Mouse (Mus musculus) erythroblast, adult 5-6 weeks (primary cell): ENCODE measurements around the gene Gm17364. TPM values are rescaled to one million over a fixed set of nuclear protein-coding genes. Genes with fewer than 3 reads are reported as not detected.
"Not testable (repeated sequence)": the region's sequence is repeated elsewhere in the genome, so short reads cannot be mapped to it uniquely, and the experiment has no call there.

Experiments
- ATAC-seq: replicated peaks from 2 replicates; pipeline ENCODE4 v1.8.0; 2016; ENCODE audit warnings: moderate number of reproducible peaks, mild to moderate bottlenecking, moderate TSS enrichment, inconsistent platforms; ENCODE audit not compliant: poor library complexity, low FRiP score, severe bottlenecking
- total RNA-seq, 2 experiments: library from RNA; stranded (forward) in 1 of 2; stranded (reverse) in 1 of 2; fragments of 150-400 nt in 1 of 2; fragments of 200-764, 138-1000 nt in 1 of 2; gene quantifications; 2 replicates each; pipeline versions ENCODE4 v1.2.3 to v1.2.4; 2015 to 2017; ENCODE audit warnings: low replicate concordance in 2 of 2

Gm17364 gene
- total RNA-seq (2015; ENCODE audit: low replicate concordance) (not detected in 2 replicates), total RNA-seq (2017; ENCODE audit: low replicate concordance) (not detected in 2 replicates)

GRCm38 (mm10) chr13:41273927-41274650, at the start of gene Gm17364:
Gm17364 (minus strand) TSS chr13:41273977.
- no peak for ATAC-seq

GRCm38 (mm10) chr13:41321433-41321832, 47.7 kb upstream of the Gm17364 start:
- ATAC-seq, result no peak

GRCm38 (mm10) chr13:41320749-41321148, 47.0 kb upstream of the Gm17364 start:
- no peak for ATAC-seq

GRCm38 (mm10) chr13:41302716-41303115, 28.9 kb upstream of the Gm17364 start:
- no peak for ATAC-seq

DNA sequence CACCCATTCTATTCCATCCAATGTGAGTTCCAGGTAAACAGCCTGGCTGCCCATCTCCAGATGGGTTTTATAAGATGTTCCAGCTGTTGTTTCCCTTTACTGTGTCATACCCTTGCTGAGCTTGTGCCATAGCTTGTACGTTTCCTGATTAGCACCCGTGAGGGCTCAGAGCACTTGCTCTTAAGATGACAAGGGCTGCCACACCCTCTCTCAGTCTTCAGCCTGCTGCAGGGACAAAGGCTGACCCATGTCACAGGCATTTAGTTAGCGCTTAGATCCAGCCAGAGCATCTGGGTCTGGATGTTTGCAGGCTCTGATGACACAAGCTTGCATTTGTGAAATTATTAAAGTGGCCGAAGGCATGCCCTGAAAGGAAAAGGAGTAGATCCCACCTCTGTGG, 26.3 kb upstream of the Gm17364 start:
- no peak for ATAC-seq

- ATAC-seq, result no peak
Measured at GRCm38 (mm10) chr13:41298996-41299395, 25.2 kb upstream of the Gm17364 start.

GRCm38 (mm10) chr13:41298533-41298932, 24.8 kb upstream of the Gm17364 start:
- ATAC-seq, result no peak

DNA sequence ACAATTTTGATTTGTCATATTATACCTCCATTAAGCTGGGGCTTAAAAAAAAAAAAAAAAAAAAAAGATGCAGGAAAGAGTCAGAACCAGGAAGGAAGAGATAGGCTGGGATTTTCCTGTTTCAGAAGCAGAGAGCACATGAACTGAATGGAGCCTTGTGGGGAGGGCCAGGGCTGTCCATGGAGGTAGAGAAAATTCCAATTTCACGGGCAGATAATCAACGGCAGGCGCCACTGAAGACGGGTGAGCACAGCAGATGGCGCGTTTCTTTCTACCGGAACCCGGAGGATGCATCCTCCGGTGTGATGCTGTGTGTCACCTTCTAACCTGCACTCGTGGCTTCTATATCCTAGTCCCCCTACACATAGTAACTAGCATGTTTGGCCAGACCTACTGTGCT, 22.6 kb upstream of the Gm17364 start:
- ATAC-seq, result no peak

DNA sequence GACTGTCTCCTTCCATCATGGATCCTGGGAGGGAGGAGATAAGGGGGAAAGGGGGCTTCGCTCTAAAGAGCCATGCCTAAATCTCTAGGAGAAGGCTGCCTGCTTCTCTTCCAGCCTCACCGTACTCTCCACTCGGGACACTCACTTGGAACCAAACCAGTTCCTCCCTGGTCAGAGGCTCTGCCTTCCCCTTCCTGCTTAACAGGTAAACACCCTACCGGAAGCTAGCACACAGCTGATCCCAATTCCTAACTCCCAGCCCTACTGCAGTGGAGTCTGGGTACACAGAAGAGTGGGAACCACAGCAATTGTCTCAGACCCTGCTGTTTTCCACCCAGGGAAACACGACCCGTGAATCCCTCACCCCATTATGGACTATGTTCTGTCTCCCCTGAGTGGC, 22.1 kb upstream of the Gm17364 start:
- ATAC-seq, result no peak

DNA sequence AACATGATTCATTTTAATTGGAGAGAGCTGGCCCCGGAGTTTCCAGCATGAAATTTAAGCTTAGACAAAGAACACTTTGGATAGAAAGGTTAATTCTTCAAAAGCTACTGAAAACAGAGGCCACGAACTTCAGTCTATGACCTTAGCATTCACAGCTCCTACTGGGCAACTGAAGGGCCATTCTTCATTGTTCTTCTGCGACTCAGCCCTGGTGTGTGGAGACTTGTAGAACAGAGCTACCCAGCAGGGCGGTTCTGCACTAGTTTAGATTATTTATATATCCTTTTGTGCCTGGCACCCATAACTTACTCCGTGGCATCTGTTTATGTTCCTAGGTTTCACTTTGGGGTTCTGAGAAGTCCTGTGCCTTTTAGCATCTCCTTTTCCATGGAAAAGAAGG, 19.8 kb upstream of the Gm17364 start:
- ATAC-seq, result no peak

GRCm38 (mm10) chr13:41291466-41291974, 17.7 kb upstream of the Gm17364 start:
- no peak for ATAC-seq

DNA sequence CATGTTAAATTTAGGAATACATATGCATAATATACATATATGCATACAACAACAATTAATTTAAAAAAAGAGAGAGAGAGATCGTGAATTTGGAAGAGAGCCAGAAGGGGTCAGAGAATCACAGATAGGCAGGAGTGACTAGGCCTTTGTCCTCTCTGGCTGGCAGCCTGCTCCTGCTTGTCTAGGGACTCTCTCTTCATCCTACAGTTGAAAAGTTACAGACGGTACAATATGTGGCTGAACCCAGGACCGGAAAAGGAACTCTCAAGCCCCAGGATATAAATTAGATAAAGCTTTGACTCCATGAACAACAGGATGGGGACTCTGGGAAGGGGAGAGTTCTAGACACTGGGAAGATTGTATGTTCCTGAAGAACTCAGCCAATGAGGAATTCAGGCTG, 12.5 kb upstream of the Gm17364 start:
- no peak for ATAC-seq

GRCm38 (mm10) chr13:41285448-41285847, 11.7 kb upstream of the Gm17364 start:
- no peak for ATAC-seq

GRCm38 (mm10) chr13:41283256-41283655, 9.5 kb upstream of the Gm17364 start:
- no peak for ATAC-seq

DNA sequence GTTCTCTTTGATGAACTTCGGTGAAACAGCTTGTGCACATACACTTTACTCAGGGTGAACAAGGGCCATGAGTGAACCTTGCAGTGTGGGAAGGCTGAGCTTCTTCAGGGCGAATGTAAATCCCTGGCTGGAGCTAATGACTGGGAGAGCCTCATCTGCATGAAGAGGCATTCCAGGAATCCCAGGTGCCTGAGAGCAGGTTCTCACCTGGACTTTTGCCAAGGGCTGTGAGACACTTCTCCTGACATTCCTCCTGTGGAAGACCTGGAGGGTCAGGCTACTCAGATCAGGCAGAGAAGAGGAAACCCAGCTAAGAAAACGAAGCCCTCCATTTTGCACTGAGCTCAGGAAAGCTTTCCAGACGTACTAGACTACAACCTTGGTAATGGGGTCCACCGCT, 6.9 kb upstream of the Gm17364 start:
- ATAC-seq, result no peak

DNA sequence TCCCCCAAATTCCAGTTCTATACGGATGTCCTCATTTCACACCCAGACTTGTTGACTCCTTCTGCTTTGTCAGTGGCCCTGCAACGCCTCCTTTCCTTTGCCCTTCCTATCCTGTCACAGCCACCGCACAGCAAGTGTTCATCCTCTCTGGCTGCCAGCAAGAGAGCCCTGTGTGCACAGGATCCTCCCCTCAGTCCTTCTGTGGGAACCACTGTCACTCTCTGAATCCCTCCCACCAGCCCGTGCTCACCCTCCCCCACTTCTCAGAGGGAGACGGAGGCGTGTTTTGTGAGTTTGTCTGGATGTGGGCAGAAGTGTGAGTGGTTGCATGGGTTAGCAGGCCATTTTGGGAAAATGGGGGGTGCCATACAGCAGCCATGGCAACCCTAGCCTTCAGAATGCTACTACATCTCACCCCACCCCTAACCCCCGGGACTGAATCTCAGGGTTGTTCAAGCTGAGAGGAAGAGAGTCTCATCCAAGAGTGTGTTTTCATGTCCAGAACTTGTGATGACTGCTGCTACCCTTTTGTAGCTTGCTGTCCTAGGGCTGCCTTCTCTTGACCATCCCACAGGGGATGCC, 5.9 kb downstream of the Gm17364 start:
- no peak for ATAC-seq

DNA sequence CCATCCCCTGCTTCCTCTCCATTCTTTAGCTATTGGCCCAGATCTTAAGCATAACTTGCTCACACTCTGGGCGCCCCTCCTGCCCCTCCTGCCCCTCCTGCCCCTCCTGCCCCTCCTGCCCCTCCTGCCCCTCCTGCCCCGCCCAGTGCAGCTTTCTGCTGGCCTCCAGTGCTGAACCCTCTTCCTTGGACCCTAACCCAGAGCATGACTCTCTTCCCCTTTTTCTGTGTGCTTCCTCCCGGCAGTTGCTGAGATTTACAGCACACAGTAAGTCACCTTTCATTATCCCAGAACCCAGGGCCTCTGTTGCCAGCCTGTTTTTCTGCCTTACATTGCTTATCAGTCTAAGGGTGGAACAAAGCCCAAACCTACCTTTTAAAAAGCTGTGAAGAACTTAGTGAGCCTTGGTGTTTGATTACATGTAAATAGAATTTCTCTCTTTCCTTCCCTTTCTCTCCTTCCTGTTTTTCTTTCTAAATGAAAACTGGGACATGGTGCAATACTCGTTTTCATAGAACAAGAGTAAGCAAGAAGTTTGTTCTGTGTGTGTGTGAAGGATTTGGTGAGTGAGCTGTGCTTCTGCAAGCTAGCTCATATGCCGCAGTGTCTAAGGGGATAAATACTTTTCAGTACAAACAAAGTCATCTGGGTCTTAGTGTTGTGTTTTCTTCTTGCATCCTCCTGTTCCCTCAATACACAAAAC, 10.3 kb downstream of the Gm17364 start:
- ATAC-seq, result no peak

DNA sequence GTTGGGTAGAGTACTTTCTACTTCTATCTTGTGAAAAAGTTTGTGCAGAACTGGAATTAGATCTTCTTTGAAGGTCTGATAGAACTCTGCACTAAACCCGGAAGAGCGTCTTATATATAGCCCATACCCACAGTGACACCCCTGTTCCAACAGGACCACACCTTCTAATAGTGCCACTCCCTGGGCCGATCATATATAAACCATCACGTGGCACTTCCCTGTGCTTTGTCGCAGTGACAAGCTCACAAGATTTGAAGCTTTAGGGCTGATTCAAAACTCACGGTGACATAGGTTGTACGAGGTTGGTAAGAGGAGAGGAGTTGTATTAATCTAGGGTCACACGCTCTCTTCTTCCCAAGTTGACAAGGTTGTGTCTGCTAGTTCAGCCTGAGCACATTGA, 12.2 kb downstream of the Gm17364 start:
- not testable (repeated sequence) for ATAC-seq

- no peak for ATAC-seq
Measured at GRCm38 (mm10) chr13:41257851-41258250, 15.9 kb downstream of the Gm17364 start.

DNA sequence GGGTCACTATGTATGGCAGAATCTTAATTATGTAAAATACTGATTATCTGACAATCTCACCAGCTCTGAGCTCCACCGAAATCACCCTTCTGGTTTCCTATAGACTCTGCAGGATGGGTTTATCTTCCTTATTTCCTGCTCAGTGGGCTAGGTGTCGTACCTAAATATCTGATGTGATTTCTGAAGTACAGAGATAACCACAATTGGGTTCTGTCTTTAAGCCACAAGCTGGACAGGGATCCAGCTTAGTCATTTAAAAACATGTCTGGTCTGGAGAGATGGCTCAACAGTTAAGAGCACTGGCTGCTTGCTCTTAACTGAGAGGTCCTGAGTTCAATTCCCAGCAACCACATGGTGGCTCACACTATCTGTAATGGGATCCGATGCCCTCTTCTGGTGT, 16.8 kb downstream of the Gm17364 start:
- ATAC-seq, result no peak

GRCm38 (mm10) chr13:41256126-41256525, 17.7 kb downstream of the Gm17364 start:
- ATAC-seq, result no peak
